Mouse (Mus musculus): Measurements from ENCODE around the gene Dscaml1.

DNA sequence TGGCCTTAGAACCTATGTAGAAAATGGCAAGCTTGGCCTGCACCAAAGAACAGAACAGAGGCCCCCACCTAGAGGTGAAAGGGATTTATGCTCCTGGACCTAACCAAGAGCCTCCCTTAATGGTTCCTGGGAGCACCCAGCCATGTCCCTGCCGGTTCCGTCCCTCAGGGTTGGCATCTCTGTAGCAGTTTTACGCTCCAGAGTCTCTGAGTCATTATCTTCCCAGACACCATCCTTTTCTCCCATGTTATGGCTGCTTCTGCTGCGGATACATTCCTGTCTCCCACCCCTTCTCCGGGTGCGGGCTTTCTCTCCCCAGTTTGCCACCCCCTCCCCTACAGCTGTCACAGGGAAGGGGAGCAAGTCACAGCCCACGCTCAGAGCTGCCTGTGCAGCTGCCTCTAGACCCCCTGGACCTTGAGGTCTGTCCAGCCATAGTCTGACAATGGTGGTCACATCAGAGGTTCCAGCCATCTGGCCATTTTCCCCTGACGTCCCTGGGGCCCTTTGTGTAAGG is 108.1 kb downstream of the Dscaml1 start:
- TF ChIP-seq POLR2A (IDR thresholded peaks at IDR 0.05; ENCODE audit: low read depth, low read length) (no peak), CTCF (IDR thresholded peaks at IDR 0.05; ENCODE audit: borderline replicate concordance, insufficient read depth, low read length) (no peak)
